In the genomic region with DNA sequence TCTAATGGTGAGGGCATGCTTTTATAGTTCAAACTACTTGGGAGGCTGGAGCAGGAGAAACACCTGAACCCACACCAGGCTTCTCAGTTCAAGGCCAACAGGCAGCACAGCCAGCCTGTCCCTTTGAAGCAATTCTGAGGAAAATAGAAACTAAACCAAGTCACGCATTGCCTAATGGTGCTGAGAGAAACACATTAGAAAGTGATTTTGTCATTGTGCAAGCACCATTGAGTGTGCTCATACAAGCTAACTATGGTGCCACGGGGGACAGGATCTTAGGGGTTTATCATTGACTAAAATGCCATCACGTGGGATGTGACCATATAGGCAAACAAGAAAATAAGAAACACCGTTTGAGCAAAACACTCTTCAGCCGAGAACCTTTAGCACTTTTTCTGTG, we compare ENCODE assay signal across 15 mouse cellular contexts.
"Had no signal": no experiment of that assay in that cellular context is flagged by ENCODE, and none has a peak within 500 bp of the region (broad histone marks: within the 10 kb centered on the region; RNA-seq: fewer than 3 reads in every experiment).

No protein-coding gene starts in this region.

- H3K27me3 ChIP-seq: neural tube, embryonic 13.5 days; neural tube, embryonic 15.5 days; stomach, embryonic 15.5 days had no signal

- H3K4me2 ChIP-seq: neural tube, embryonic 13.5 days; neural tube, embryonic 15.5 days; stomach, embryonic 15.5 days had no signal

- H3K9me3 ChIP-seq: neural tube, embryonic 13.5 days; neural tube, embryonic 15.5 days; stomach, embryonic 15.5 days had no signal

- H3K36me3 ChIP-seq: neural tube, embryonic 13.5 days; neural tube, embryonic 15.5 days; stomach, embryonic 15.5 days had no signal

- H3K9ac ChIP-seq: neural tube, embryonic 13.5 days; neural tube, embryonic 15.5 days; stomach, embryonic 15.5 days had no signal

- DNase-seq: retina, postnatal 1 day; right cerebral cortex, adult 18-20 months; right cerebral cortex, postnatal 14 days; right cerebral cortex, postnatal 25 days; right cerebral cortex, postnatal 4 days; spleen, adult 18-20 months; thymus, adult 2 months; thymus, postnatal 14 days; thymus, postnatal 25 days; thymus, postnatal 36 days; thymus, postnatal 4 days had no signal

- H3K4me3 ChIP-seq: neural tube, embryonic 13.5 days; neural tube, embryonic 15.5 days; stomach, embryonic 15.5 days had no signal

- H3K4me1 ChIP-seq: neural tube, embryonic 13.5 days; neural tube, embryonic 15.5 days; stomach, embryonic 15.5 days had no signal

- H3K27ac ChIP-seq: neural tube, embryonic 13.5 days; neural tube, embryonic 15.5 days; stomach, embryonic 15.5 days; stomach, postnatal 0 days had no signal
